Mouse (Mus musculus): ENCODE measurements around the gene S100a6.

The S100a6 gene

DNA sequence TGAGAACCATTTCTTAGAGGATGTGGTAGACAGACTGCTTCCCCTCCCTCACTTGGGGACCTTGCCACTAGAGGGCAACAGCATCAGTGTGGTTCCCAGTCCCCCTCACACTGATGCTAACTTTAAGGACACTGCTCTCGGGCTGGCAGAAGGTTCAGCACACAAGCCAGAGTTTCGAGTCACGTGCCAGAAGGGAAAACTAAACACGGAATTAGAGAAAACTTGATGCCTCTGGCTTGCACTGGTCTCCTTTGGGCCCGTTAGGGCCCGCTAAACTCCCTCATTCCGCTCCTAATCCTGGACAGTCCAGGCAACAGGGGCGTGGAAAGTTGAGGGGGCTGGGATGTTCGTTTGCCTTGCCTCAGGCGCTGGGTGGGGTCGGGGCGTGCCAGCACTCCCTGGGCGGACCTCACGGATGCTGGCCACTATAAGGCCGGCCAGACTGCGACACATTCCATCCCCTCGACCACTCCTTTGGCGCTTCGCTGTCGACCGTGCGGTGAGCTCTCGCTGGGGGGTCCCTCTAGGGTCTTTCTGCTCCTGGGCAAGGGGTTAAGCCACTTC is at the start of gene S100a6:
TSS of gene S100a6 (plus strand) at position 155 of the 564 bp plus-strand sequence.
- DNase-seq (ENCODE audit: extremely low spot score, low spot score) = peak; percentile 71

- DNase-seq (ENCODE audit: extremely low spot score, low spot score) = no peak
These were observed 38.0 kb upstream of the S100a6 start for GRCm38 (mm10) chr3:90574691-90575090.

DNA sequence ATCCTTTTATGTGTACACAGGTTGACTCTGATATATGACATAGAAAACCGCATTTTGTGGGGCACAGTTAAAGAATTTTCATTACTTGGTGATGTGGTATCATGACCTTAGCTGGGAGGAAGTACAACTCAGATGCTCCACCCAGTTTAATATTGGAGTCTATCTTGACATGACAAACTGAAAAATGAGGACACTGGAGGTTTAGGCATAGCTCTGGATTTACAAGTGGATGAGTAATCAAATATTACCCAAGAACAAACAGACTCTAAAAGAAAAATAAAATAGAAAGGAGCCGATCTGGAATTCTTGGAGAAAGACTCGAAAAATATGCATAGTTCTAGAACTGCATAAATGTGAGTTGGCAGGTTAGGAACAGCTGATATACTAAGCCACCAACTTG is 37.4 kb upstream of the S100a6 start:
- no peak for DNase-seq (ENCODE audit: extremely low spot score, low spot score)

- no peak for DNase-seq (ENCODE audit: extremely low spot score, low spot score)
These were observed 36.2 kb upstream of the S100a6 start for GRCm38 (mm10) chr3:90576351-90577001.

DNA sequence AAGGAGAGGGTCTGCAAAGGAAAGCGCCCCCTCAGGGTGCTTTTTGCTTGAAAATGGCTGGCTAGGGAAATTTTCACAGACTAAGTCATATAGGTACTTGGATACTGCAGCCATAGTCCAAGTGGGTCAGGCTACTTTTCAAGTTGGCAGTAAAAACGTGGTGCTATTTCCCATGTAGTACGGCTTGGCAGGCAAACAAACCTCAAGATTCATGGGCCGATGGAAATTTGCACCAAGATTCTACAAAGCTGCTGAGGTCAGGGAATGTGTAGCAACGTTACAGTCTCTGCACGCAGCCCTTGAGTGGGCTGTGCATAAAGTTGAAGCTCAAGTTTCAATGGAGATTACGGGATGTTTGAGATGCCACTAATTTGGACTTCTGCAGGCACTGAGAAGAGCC is 33.2 kb upstream of the S100a6 start:
- no peak for DNase-seq (ENCODE audit: extremely low spot score, low spot score)

- no peak for DNase-seq (ENCODE audit: extremely low spot score, low spot score)
These were observed 31.5 kb upstream of the S100a6 start for GRCm38 (mm10) chr3:90581141-90581540.

- DNase-seq (ENCODE audit: extremely low spot score, low spot score) = no peak
These were observed 30.5 kb upstream of the S100a6 start for GRCm38 (mm10) chr3:90582156-90582555.

DNA sequence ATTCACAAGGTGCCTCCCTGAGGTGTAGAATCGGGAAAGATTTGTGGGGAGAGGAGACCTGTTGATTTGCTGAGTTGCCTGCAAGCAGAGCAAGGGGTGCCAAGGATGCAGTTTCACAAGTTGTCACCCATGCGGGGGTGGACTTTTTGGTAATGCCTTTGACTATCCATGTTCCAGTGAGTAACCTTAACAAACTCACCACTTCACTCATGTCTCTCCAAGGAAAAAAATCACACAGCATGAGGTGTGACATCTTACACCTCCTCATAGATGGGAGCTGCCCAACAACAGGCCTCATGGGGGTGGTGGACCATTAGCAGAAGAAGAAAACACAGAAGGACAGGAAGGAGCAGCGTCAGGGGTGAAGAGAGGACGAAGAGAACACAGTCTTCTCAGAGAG is 30.1 kb upstream of the S100a6 start:
- no peak for DNase-seq (ENCODE audit: extremely low spot score, low spot score)

DNA sequence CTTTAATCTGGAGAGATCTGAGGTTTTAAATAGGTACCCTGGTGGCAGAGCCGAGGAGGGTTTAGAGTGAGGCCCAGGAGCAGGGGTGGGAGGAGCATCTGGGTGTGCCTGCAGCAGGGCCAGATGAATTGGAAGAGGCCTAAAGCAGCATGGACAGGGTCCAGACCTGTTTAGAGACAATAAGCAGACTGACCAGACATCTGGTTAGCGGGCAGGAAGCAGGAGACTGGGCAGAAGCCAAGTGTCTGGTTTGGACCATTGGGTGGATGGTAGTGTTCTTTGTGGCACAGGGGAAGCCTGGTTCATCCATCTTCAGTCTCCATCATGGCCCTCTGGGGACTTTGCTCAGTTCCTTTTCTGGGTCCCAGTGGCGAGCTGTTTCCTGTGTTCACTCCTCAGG is 28.8 kb upstream of the S100a6 start:
- DNase-seq (ENCODE audit: extremely low spot score, low spot score) = no peak

DNA sequence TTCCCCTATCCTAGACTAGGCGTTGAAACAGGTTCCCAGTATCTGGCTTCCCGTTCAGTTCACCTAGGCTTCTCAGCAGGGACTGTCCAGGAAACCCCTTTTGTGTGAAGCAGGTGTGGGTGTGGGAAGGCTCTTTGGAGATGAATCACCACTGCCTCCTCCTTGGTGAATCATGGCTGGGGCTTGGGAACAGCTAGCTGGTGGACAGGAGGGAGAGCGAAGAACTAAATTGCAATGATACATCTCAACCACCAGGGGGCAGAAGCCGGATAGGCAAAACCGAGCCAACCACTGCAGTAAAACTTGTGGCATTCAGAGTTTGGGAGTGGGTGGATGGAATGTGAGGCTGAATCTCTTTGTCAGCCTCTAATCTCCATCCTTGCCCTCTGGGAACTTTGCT is 27.1 kb upstream of the S100a6 start:
- DNase-seq (ENCODE audit: extremely low spot score, low spot score) = peak; percentile 65

DNA sequence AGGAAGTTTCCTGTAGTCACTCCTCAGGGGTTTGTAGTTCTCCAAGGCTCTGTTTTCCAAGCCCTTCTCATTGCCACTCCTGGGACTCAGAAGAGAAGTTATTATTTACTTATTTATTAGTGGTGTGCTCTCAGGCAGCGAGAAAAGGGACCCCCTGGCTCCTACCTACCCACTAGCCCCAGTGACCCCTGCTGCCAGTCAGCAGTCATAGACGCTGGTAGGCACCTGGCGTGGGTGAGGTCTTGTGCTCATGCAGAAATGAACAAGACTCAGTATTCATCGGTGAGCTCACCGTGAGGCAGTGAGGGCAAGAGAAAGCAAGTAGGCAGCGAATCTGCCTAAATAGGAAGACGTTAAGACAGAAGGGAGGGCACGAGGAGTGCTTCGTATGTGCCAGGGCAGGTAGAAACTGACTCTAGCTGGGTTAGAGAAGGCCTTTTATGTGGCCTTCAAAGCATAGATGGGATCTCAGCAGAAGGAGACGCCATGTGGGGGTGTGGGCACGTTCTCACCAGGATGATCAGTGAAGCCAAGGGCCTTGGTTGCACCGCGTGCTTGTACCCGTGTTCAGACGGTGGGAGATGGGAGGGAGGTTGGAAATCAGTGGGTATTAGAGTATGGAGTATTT is 26.6 kb upstream of the S100a6 start:
- DNase-seq (ENCODE audit: extremely low spot score, low spot score) = no peak

GRCm38 (mm10) chr3:90586906-90587305 is 25.8 kb upstream of the S100a6 start:
- no peak for DNase-seq (ENCODE audit: extremely low spot score, low spot score)

DNA sequence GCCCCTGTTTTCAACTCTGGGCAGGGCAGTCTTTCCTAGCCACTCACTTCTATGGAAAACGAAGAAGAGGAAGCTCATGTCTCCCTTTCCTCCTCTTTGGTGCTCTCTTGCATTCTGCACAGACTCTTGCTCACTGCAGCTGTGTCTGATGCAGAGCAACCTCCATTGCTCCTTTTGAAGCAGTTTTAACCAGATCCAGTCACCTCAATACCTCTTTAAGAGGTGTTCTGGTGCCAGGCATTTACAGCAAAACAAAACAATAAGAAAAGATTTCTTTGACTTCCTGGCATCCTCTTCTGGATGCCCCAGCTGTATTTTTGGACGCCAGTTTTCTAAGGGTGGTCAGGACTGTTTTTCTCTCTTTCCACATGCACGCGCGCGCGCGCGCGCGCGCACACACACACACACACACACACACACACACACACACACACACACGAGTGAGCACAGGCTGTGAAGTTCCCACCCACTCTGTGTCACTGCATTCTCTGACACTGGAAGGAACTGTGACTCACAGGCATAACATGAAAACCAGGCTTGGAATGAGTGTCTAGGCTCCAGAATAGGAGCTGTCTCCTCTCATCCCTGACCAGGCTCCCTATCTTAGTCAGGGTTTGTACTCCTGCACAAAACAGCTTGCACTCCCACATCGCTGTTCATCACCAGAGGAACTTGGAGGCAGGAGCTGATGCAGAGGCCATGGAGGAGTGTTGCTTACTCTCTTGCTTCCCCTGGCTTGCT is 25.2 kb upstream of the S100a6 start:
- DNase-seq (ENCODE audit: extremely low spot score, low spot score) = no peak

GRCm38 (mm10) chr3:90589390-90589789 is 23.3 kb upstream of the S100a6 start:
- DNase-seq (ENCODE audit: extremely low spot score, low spot score) = no peak

DNA sequence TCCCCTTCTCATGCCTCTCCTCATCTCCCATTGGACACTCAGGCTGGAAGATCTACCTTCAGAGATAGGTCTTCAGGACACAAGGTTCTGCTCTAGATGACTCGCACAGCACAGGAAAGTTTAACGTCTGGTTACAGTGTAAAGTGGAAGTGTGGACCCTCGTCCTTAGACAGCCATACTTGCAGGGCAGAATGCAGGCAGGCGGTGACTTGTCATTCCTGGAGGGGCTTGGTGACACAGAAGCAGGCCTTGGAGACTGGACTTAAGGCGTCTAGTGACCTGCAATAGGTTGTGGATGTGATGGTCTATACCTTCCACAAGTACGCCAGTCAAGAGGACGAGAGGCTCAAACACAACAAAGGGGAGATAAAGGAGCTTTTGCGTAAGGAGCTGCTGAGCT is 22.7 kb upstream of the S100a6 start, which contains the start of gene S100a2:
TSS of gene S100a2 (plus strand) at position 301 of the 400 bp plus-strand sequence.
- no peak for DNase-seq (ENCODE audit: extremely low spot score, low spot score)

GRCm38 (mm10) chr3:90594466-90594865 is 18.2 kb upstream of the S100a6 start:
- no peak for DNase-seq (ENCODE audit: extremely low spot score, low spot score)

- no peak for DNase-seq (ENCODE audit: extremely low spot score, low spot score)
These were observed 17.1 kb upstream of the S100a6 start for GRCm38 (mm10) chr3:90595556-90595955.

GRCm38 (mm10) chr3:90596810-90597209 is 15.9 kb upstream of the S100a6 start:
- DNase-seq (ENCODE audit: extremely low spot score, low spot score) = no peak

GRCm38 (mm10) chr3:90597736-90598135 is 14.9 kb upstream of the S100a6 start:
- no peak for DNase-seq (ENCODE audit: extremely low spot score, low spot score)

- no peak for DNase-seq (ENCODE audit: extremely low spot score, low spot score)
These were observed 14.5 kb upstream of the S100a6 start for GRCm38 (mm10) chr3:90598212-90598611.

GRCm38 (mm10) chr3:90599401-90599800 is 13.3 kb upstream of the S100a6 start:
- no peak for DNase-seq (ENCODE audit: extremely low spot score, low spot score)

DNA sequence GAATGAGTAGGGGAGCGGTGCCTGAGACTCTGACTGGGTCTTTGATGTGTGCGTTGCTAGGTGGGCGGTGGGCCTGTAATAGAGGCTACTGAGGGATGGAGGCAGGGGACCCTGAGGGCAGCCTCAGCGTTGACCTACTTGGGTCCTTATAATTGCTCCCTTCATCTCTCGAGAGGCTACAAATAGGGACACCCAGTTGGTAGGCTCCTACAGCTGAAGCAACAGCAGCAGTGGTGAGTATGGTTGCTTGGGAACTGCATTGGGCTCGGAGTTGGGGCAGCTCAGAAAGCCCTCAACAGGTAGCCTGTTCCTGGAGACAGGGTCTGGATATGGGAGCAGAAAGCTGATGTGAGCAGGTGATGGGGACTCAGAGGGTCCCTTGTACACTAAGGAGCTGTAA is 12.6 kb upstream of the S100a6 start:
- no peak for DNase-seq (ENCODE audit: extremely low spot score, low spot score)
